Mouse (Mus musculus) ES-Bruce4 (cell line): ENCODE measurements around the gene Crocc.

ENCODE experiments used
- CTCF ChIP-seq: IDR thresholded peaks from one replicate; pipeline ENCODE4 v1.8.1; 2011; ENCODE audit warnings: low read depth, low read length
- EP300 ChIP-seq: IDR thresholded peaks from 2 replicates; pipeline ENCODE4 v1.6.1; 2011; ENCODE audit warnings: low read depth, low read length; ENCODE audit not compliant: insufficient read depth
- POLR2A ChIP-seq: IDR thresholded peaks from one replicate; pipeline ENCODE4 v1.8.1; 2011; ENCODE audit warnings: low read length; ENCODE audit not compliant: insufficient read depth

- TF ChIP-seq CTCF = no peak
- no peak for TF ChIP-seq EP300
- TF ChIP-seq POLR2A = no peak
Observed at GRCm38 (mm10) chr4:140992215-140992614, 68.1 kb downstream of the Crocc start.
